In genomic region chr13:49320040-49320439, GRCm38 (mm10) we compare ENCODE assay signal across 9 mouse cellular contexts. TPM values are rescaled to one million over a fixed set of nuclear protein-coding genes. Genes with fewer than 3 reads are reported as not detected.
DNase-seq lines count a peak whose midpoint lies in the region; ATAC-seq lines count a peak whose summit lies in the region.
"Had no signal": no experiment of that assay in that cellular context is flagged by ENCODE, and none has a peak within 500 bp of the region (broad histone marks: within the 10 kb centered on the region; RNA-seq: fewer than 3 reads in every experiment).

Fgd3 (minus strand) TSS chr13:49320311.

- 4% methylated on average over 10 of the region's 10 CpGs for WGBS in heart, embryonic 15.5 days
- WGBS in midbrain, embryonic 11.5 days, result under 1% methylated on average over 10 of the region's 10 CpGs
- WGBS in stomach, embryonic 14.5 days, result 3% methylated on average over 10 of the region's 10 CpGs

- H3K4me2 ChIP-seq in heart, embryonic 15.5 days, result peak within 1 kb of the TSS; percentile 57
- H3K4me2 ChIP-seq in midbrain, embryonic 11.5 days, result peak within 1 kb of the TSS; percentile 43
- H3K4me2 ChIP-seq in stomach, embryonic 14.5 days (replicated peaks; ENCODE audit: low read depth, low read length), result peak within 1 kb of the TSS; percentile 39
- H3K4me2 ChIP-seq: liver, embryonic 15.5 days had no signal

- DNase-seq in ovary, adult 18-20 months (ENCODE audit: low spot score), result peak; percentile 62
- no peak for DNase-seq in ovary, postnatal 10 days (ENCODE audit: low spot score)
- DNase-seq in embryo, embryonic 10.5 days (ENCODE audit: low spot score), result peak; percentile 88
- DNase-seq in layer of hippocampus, adult 8-10 months (ENCODE audit: low spot score in 2 of 2), result peak; percentile 55 to 64
- peak; percentile 98 for DNase-seq in midbrain, embryonic 11.5 days (ENCODE audit: low spot score, missing footprints)
- no peak for DNase-seq in urinary bladder, adult 2 months (ENCODE audit: low spot score)

- no peak within 1 kb of the TSS for H3K27ac ChIP-seq in heart, embryonic 15.5 days
- no peak within 1 kb of the TSS for H3K27ac ChIP-seq in midbrain, embryonic 11.5 days (ENCODE audit: low read depth, low read length)
- H3K27ac ChIP-seq in stomach, embryonic 14.5 days (ENCODE audit: low read length), result no peak within 1 kb of the TSS
- H3K27ac ChIP-seq: liver, embryonic 15.5 days had no signal

- 0 out of 2 replicates have a peak, but pooled peaks have one; percentile 54 for ATAC-seq in heart, embryonic 15.5 days (replicated peaks; ENCODE audit: insufficient number of reproducible peaks, insufficient read depth, low FRiP score, low read depth)
- ATAC-seq in midbrain, embryonic 11.5 days (ENCODE audit: low FRiP score), result peak; percentile 98
- peak; percentile 77 for ATAC-seq in stomach, embryonic 14.5 days (ENCODE audit: insufficient number of reproducible peaks, insufficient read depth, low FRiP score, low read depth)

- H3K36me3 ChIP-seq in heart, embryonic 15.5 days, result no peaks in the 10 kb centered on the region
- H3K36me3 ChIP-seq in midbrain, embryonic 11.5 days (ENCODE audit: control insufficient read depth, insufficient read depth, low read length), result no peaks in the 10 kb centered on the region
- H3K36me3 ChIP-seq in stomach, embryonic 14.5 days (ENCODE audit: control insufficient read depth, insufficient read depth, low read length), result no peaks in the 10 kb centered on the region
- H3K36me3 ChIP-seq: liver, embryonic 15.5 days had no signal

- peaks cover 11% of the 10 kb centered on the region for H3K4me1 ChIP-seq in heart, embryonic 15.5 days (replicated peaks)
- peaks cover 29% of the 10 kb centered on the region for H3K4me1 ChIP-seq in midbrain, embryonic 11.5 days (ENCODE audit: control insufficient read depth, insufficient read depth, low read length)
- H3K4me1 ChIP-seq in stomach, embryonic 14.5 days (ENCODE audit: control insufficient read depth, insufficient read depth, low read length), result peaks cover 15% of the 10 kb centered on the region
- H3K4me1 ChIP-seq: liver, embryonic 15.5 days had no signal

- no peaks in the 10 kb centered on the region for H3K9me3 ChIP-seq in heart, embryonic 15.5 days (replicated peaks)
- no peaks in the 10 kb centered on the region for H3K9me3 ChIP-seq in midbrain, embryonic 11.5 days (ENCODE audit: control insufficient read depth, low read length)
- H3K9me3 ChIP-seq in stomach, embryonic 14.5 days (ENCODE audit: control insufficient read depth, low read depth, low read length), result no peaks in the 10 kb centered on the region
- H3K9me3 ChIP-seq: liver, embryonic 15.5 days had no signal

- peak within 1 kb of the TSS; percentile 24; the same call in 1 of the 2 replicates for H3K9ac ChIP-seq in heart, embryonic 15.5 days
- H3K9ac ChIP-seq in midbrain, embryonic 11.5 days (ENCODE audit: low read length), result peak within 1 kb of the TSS; percentile 32
- no peak within 1 kb of the TSS for H3K9ac ChIP-seq in stomach, embryonic 14.5 days (replicated peaks; ENCODE audit: low read depth, low read length)
- H3K9ac ChIP-seq: liver, embryonic 15.5 days had no signal

- no peaks in the 10 kb centered on the region for H3K27me3 ChIP-seq in heart, embryonic 15.5 days
- H3K27me3 ChIP-seq in midbrain, embryonic 11.5 days (ENCODE audit: control insufficient read depth, insufficient read depth, low read length), result peaks cover 28% of the 10 kb centered on the region
- H3K27me3 ChIP-seq in stomach, embryonic 14.5 days (ENCODE audit: control insufficient read depth, insufficient read depth, low read length), result no peaks in the 10 kb centered on the region

- H3K4me3 ChIP-seq in heart, embryonic 15.5 days, result 0 out of 2 replicates have a peak within 1 kb of the TSS, but pooled peaks have one; percentile 8
- H3K4me3 ChIP-seq in midbrain, embryonic 11.5 days (ENCODE audit: low read depth, low read length), result peak within 1 kb of the TSS; percentile 16
- 0 out of 2 replicates have a peak within 1 kb of the TSS, but pooled peaks have one; percentile 1 for H3K4me3 ChIP-seq in stomach, embryonic 14.5 days (ENCODE audit: low read depth, low read length)
- H3K4me3 ChIP-seq: liver, embryonic 15.5 days had no signal

RNA-seq across cellular contexts. Expression of gene Fgd3, which starts in this region (rescaled TPM):
- polyA plus RNA-seq in heart, embryonic 15.5 days (2015; fragmentation: Nextera tagmentation; extraction: Ambion mirVana), result 0.14 and 0.32 TPM in 2 replicates
- 10 to 100 TPM in 1 of 4 experiments, 1 to 10 TPM in 3; 6.2 to 10.8 (median 8.6) TPM for total RNA-seq in layer of hippocampus, adult 8-10 months (2022)
- 0.74 and 0.77 TPM in 2 replicates for polyA plus RNA-seq in midbrain, embryonic 11.5 days (2014; fragmentation: Nextera tagmentation; extraction: Ambion mirVana)
- polyA plus RNA-seq in stomach, embryonic 14.5 days (2014; fragmentation: Nextera tagmentation; extraction: Ambion mirVana), result 0.51 and 0.56 TPM in 2 replicates
- polyA plus RNA-seq in urinary bladder, adult 2 months (2012; rRNA removed), result 6.2 and 7.2 TPM in 2 replicates

Comparison
In these comparisons a context has a peak if more than half of its experiments do, and no peak if none do; other contexts are left out.
1. DNase-seq: peak in ovary, adult 18-20 months (single experiment), embryo, embryonic 10.5 days (single experiment) and layer of hippocampus, adult 8-10 months (2 of 2); none in ovary, postnatal 10 days (single experiment) and urinary bladder, adult 2 months (single experiment).
2. Peak in ATAC-seq, H3K4me3 ChIP-seq, H3K9ac ChIP-seq and H3K4me2 ChIP-seq in heart, embryonic 15.5 days; RNA of the gene not detected or under 1 TPM.
3. Peak in DNase-seq, ATAC-seq, H3K4me3 ChIP-seq, H3K9ac ChIP-seq and H3K4me2 ChIP-seq in midbrain, embryonic 11.5 days; RNA of the gene not detected or under 1 TPM.
4. Peak in ATAC-seq, H3K4me3 ChIP-seq and H3K4me2 ChIP-seq in stomach, embryonic 14.5 days; RNA of the gene not detected or under 1 TPM.
5. Peak in every context shown above with its lines, with median percentiles within 50 percentile points of each other: ATAC-seq, H3K4me2 ChIP-seq and H3K4me3 ChIP-seq.